Mouse (Mus musculus) induced T-regulatory cell, adult 2 months (primary cell): ENCODE results near the gene Arl15.

ENCODE experiments used
- DNase-seq: peaks from one replicate; pipeline ENCODE4 v3.0.0-alpha.2; 2012; ENCODE audit warnings: low read depth

The Arl15 gene

DNA sequence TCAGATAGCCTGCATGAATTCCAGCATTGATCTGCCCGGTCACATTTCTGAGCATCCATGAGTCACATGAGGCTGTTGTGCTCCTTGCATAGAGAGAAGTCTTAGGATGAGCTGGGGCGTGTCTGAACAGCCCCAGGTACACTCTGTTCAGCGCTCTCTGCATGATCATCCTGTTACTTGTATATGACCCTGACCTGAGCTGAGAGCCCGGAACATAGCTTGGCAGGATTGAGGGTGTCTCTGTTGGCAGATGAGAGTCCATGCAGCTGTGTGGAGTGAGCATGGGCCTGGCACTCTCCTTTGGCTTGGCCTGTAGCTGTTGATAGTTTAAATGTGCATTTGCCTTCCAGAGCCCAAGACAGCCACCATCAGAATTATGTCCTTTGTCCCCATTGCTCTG lies 50.4 kb downstream of the Arl15 start:
- DNase-seq = no peak

DNA sequence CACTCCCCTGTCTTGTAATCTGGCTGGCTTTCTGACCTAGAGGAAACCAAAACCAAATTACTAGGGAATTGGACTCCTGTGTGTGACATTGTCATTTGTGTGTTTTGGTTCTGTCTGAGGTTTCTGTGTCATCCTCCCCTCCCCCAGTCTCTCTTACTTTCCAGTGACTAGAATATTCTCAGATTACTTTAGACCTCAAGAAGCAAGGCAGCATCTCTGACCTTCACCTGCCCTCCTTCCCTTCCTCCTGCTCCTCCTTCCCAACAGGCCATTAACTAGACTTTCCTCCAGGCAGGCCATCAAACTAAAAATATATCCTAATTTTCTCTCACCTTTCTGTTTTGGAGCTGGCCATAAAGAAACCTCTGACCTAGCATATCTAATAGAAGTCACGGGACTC lies 50.9 kb downstream of the Arl15 start:
- no peak for DNase-seq

DNA sequence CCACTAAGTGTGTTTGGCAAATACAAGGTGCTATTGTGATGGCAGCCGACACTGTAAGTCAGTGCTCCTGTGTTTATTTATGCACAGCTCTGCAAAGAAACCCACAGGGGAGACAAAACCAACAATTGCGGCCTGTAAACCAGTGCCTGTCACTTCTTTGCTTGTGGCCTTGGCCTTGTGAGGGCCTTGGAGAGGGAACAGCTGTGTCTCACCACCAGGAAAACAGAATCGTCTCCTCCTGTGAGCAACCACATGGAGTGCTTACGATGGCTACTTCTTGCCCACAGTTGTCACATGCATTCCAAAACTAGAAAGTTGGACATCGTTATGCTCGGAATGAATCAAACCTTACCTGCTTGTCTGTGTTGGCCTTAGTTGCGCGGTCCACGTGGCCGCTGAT lies 52.1 kb downstream of the Arl15 start:
- no peak for DNase-seq

DNA sequence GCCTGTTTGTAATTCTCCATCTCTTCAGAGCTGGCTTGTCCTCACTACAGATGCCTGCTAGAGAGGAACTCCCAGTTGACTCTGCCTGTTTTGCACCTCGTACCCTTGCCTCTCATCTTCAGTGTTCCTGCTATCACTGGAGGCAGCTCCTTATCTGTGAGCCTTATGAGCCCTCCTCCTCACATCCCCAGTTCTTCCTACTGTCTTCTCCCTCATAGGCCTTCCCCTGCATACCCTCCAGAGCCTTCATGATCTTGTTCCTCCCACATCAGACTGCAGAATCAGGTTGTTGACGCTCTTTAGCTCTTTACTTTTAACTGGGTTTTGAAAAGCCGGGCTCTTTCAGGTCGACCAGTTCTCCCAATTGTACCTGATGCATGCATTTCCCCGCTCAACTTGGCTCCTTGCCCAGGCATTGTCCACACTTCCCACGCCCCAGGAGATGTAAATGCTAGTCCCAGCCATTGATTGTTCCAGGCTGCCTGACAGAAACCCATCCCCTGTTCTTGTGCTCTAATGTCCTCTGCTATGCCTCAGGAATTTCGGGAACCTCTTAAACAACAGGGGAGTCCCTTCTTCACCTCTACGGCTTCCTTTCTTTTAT lies 56.2 kb downstream of the Arl15 start:
- DNase-seq = no peak

DNA sequence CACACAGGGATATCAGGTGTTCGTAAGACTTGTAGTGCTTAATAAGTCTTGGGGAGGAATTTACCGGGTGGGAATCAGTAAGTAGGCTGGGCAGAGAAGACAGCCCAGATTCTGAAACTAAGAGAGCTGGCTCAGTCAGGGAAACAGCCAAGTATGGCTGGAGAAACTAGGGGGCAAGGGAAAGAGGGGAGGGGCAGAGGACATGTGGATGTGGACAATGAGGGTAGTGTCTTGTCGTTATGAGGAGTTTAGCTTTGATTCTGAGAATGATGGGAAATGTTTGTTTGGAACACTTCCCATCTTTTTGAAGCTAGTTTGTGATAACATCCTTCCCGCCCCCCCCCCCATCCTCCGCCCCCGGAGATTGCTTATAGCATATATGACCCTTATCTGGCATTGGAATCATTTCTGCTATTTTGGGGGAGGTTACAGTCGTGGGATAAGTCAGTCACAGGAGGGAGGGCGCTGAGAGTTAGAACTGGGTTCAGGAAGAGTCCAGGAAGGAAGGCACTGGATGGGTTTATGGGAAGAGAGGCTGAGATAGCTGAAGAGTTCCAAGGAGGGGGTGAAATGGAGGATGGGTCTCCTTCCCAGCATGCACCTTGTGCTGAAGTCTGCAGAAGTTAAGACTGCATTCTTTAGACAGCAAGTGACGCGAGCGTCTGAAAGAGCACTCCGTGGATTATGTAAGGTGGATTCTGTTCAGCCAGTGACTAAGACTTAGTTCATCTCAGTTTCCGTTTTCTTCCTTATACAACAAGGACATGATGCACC lies 57.5 kb downstream of the Arl15 start:
- DNase-seq = no peak

DNA sequence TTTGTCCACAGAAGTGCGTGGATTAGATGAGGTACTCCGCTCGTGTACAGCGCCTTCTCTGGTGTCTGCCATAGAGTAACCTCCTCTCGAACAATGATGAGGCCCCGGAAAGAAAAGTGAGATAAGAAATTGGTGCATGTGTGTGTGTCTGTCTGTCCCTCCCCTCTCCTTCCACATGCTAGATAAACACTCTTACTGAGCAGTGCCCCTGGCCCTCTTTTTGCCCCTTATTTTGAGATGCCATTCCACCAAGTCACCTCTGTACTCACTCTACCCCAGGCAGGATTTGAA lies 58.0 kb downstream of the Arl15 start:
- DNase-seq = no peak

DNA sequence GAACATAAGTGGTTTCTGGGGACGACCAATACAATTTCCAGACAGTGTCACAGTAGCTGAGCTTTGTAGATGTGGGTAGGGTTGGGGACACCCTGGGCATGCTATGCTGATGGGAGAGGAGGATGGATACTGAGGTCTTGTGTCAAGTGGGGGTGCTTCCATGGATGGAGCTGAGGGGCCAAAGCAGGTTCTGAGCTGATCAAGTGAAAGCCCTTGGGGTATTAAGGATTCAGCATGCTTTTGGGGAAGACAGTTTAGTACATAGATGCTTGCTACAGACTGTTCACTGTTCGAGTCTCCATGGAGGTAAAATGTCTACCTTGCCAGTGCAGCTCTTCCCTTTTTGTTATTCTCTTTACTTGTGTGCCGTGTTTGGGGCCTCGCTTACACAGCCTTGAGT lies 59.8 kb downstream of the Arl15 start:
- no peak for DNase-seq

DNA sequence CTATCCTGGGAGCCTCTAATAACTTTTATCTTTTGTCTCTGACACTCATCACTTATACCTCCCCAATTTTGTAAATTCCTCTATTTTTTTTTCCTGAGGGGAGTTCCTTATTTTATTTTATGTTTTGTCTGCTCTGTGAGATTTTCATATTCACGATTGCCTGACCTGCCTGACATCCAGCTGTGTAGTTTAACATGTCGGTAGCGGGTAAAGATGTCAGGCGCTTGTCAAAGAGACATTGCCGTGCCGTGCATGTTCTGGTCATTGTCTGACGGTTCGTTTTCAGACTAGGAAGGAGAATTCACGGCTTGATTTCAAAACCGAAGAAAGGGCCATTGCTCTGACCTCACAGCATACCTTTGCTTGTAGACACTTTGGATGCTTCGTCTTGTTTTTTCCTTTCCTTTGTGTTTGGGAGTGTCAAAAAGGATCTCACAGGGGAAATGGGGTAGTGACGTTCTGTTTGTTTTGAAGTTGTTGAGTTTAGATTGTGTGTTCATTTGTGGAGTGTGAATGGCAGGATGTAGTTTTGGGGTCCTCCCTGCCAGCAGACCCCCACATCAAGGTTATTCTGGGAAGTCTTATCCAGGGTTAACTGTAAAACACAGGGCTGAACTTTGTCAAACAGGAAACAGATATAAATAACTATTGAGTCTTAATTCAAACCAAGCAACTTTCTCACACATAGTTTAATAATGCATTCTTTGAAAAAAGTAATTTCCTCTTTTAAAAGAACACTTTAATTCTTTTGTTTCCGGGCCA lies 60.4 kb downstream of the Arl15 start:
- no peak for DNase-seq

DNA sequence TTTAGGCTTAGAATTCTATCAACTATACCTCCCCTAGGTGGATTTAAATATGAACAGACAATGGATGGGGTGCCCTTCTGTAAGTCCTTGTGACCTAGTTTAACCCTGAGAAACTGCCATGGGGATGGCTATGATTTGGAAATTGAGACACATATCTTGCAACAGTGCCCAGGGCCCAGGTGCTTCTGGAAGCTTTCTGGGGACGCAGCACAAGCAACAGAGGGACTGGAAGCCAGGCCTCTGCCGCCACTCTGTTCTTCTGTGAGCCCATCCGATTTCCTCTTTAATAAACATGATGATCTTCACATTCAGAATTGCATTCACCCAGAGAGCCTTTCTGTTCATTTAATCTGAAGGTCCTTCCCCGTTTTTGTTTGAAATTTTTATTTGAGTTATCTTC lies 62.6 kb downstream of the Arl15 start:
- no peak for DNase-seq

DNA sequence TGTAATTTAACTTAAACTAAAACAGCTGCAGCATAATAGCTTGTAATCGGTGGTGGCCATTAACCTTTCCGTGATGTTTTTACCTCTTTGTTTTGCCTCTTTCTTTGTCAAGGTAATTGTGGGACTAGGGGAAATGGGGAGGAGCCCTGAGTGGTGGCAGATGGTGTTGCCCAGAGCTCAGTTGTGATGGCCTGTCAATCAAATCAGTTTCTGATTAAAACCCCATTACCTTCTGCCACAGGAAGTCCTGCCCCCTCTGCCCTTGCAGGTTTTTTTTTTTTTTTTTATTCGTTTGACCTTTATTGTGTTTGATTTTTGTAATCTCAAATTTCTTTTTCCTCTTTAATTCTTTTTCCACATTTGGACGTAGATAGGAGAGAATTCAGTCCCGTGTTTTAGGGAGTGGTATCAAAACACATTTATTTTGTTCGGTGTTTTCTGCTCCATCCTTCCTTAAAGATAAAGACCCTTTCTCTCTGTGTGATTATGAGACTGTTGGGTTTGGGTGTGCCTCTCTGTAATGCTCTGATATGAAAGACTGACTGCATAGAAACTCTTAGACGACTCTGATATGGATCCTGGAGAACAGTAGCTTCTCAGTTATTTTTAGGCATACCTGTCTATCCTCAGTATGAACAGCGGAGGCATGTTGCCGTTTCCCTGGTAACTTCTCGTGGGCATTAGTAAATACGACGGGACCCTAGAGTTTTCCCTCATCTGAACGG lies 64.5 kb downstream of the Arl15 start:
- no peak for DNase-seq

DNA sequence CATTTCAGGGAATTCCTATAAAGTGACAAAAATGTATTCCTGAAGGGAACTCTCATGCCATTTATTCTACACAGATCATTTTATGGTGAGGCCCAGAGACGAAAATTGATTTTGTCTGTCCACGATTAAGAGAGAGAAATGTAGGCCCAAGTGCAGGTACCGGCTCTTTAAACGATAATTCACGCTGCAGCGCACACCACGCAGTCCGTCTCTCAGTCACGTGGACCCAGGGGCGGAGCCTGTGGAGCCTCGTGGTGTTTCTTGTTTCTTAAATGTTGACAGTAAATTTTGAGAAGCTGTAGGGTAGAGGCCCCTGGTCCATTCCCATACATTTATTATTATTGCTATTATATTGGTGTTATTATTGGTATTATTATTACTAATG lies 65.1 kb downstream of the Arl15 start:
- DNase-seq = no peak

DNA sequence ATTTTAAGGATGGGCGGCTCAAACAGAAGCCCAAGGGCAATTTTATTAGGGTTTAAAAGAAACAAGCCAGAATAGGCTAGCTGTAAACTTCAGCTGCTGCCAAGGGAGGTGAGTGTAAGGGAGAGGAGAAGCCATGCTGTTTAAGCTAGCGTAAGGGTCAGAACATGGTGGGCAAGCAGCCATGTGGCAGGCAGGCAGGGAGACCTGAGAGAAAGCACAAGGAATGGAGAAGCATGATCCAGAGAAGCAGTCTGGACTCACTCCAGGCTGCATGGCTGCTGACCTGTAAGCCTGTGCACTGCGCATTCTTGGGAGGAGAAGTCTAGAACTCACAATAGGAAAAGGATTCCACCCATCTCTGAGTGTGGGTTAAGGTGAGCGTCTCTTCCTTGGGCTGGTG lies 66.5 kb downstream of the Arl15 start:
- no peak for DNase-seq

DNA sequence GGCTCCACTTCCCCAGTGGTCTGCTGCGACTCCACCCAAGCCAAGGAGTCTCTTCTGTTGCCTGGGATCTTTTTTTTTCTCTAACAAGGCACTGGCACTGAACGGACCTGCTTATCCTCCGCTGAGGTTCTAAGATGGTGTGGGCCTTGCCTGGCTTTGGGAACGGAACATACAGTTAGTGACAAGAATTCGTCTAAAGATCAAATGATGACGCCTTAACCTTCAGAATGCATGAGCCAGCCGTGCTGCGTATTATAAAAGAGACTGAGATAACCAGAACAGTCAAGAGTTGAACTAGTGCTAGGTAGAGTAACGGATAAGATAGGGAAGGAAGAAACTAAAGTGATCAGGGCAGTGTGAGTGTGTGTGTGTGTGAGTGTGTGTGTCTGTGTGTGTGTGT lies 66.9 kb downstream of the Arl15 start:
- no peak for DNase-seq

DNA sequence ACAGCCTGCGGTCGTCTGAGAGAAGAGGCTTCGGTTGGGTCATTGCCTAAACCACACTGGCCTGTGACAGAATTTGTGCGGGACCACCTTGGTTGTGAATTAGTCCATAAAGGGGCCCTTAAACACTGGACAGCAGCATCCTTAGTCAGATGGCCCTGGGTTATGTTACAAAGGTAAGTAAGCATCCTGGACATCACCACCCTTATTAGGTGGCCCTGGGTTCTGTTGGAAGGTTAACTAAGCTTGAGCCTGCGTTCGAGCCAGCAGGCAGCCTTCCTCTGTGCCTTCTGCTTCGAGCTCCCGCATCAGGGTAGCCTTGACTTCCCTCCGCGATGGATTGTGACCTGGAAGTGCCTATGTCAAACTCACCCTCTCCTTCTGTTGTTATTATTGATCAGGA lies 68.6 kb downstream of the Arl15 start:
- no peak for DNase-seq

DNA sequence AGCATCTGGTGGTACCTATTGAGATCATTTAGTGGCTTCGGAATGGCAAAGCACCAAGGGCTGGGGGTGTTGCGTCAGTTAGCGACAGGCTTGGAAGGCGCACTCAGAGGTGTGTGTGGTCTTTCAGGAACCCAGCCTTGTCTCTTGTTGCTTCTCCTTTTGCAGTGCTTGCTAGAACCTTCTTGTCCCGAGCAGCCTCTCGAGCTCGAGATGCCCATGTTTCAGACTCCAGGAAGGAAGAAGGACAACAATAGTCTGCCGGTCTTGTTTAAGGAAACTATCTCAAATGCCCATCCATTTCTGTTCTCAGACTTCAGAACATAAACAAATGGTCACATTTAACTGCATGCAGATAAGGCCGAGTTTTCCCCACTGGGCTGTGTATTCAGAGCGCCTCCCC lies 69.4 kb downstream of the Arl15 start:
- DNase-seq = no peak

DNA sequence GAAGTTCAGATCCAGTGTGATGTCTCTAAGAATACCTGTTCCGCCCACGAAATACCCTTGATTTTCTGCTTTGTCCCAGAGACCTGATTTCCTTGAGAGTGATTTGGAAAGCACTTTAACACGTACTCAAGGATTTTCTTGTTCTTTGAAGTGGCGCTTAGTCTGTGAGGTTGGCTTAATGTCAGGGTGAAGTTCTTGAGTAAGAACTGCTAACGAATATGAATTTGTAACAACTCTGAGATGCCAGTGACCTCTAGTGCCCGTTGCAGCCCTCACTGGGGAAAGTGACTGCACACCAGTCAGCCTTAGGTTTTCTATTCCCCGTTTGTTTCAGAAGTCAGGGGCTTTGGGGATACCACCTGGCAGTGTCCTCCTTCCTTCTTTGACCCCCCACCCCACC lies 70.0 kb downstream of the Arl15 start:
- no peak for DNase-seq

DNA sequence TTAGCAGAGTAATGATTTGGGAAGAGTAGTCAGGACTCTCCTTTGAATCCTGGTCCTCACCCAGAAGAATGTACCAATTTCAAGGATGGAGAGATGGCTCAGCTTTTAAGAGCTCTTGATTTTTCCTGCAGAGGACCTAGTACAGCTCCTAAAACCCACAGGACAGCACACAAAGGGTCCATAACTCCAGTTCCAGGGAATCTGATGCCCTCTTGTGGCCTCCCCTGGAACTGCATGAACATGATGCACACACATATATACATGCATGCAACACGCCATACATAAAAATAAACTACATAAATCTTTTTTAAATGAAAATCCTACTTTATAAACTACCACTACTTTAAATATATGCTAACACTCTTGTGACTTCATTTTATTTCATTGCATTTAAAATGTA lies 70.6 kb downstream of the Arl15 start:
- peak; percentile 80 for DNase-seq

DNA sequence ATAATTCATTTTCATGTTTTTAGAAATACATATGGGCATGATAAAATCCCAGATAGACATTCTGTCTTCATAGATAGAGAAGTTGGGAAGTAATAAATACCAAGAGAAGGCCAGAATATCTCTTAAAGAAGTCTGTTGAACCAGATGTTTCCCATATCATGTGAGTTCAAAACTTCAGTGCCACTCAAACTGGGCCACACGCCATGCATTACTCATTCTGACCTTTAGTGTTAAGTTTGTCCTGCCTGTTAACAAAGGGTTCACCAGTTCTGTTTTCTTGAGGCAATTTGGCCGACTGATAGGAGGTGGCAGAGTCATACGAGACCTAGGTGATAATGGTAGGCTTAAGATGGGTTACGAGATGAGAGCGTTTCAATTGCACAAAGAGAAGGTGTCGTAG lies 71.1 kb downstream of the Arl15 start:
- DNase-seq = no peak

DNA sequence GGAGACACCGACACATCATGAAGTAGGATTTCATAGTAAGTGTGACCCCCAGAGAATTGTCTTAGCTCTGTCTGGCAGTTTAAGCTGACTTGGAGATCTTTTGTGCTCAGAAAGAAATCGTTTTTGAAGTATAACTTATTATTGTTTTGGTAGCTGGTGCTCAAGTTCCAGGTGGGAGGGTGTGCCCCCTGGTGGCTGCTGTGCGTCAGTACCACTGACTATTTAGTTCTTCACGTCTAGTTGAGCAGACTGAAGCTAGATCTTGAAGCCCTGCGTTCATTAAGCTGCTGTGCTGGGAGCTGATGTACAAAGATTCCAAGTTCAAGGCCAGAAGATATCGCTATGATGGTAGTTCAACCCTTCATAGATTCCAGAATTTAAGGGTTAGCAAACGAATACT lies 71.5 kb downstream of the Arl15 start:
- peak; percentile 75 for DNase-seq

DNA sequence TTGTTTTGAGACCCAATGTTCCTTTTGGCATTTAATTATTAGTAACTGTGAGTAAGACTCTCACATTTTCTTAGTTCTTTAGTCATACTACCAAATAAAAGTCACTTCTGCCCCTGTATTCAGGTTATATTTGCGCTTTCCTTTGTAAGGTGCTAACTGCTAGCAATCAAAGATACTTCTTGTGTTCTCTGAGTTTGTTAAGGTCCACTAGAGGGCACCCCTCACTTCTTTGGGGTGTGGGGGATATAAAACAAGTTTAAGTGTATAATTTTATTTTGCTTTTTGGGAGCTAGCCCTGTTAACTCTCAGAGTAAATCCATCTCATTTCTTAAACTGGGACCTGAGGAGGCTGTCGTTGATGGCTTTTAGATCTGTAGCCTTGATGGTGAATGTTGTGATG lies 73.4 kb downstream of the Arl15 start:
- peak; percentile 45 for DNase-seq

DNA sequence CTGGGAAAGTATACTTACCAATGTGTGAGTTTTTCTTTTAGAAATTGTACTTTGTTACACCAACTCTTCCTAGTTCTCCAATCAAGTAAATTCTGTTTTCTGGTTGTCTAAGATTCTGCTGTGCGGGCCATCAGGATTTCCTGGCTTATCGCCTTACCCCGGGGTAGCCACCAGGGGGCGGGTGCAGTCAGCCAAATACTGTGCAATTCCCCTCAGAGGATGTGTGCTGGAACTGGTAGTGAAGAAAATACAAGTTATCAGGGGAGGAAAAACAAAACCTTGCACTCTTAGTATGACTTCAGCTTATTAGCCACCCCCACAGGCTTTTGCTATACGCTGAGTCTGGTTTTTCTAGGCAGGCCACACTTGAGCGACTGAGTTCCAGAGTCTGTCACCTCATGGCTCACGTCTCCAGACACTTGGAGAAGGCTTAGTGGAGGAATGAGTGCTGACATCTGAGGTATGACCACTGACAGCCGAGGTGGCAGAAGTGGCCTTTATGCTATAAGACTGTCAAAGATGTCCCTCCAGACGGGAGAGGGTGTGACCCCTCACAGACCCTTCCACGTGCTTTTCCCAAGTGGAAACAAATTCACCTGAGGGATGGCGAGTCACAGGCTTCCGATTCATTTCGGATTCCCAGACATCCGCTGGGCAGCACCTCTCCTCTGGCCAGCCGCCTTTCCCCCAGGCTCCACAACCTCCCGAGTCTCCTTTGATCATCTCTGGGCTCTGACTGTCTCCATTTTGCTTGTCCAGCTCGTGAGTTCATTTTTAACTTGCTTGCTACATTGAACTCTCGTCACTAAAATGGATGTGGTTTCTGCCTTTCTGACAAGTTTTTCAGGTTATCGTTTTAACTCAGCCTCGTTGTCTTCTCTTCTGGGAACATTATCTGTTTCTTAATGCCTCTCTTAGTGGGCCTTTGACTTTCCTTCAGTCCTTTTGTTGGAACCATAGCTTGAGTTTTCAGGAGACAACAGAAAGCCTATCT lies 75.2 kb downstream of the Arl15 start:
- peak; percentile 83 for DNase-seq

DNA sequence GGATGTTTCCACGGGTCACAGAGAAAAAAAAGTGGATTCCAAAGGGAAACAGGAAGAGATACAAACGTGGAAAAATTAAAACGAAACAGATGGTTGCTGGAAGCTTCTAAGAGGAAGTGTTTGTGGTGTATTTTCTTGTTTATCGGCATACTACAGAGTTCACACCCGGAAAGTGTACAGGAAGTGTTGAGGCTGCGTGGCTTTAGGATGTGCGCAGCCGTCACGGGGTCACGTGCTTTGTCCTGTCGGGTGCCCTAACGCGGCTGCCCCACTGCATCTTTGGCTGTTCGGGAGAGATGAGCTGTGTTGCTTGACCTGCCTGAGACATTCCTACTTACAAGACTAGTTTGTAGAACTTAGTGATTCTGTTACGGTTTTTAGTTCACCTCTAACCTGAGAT lies 76.1 kb downstream of the Arl15 start:
- peak; percentile 86 for DNase-seq
